Mouse (Mus musculus) embryonic fibroblast, embryonic 13.5 days (primary cell): Measurements from ENCODE around the gene Appbp2. TPM values are rescaled to one million over a fixed set of nuclear protein-coding genes. Genes with fewer than 3 reads are reported as not detected.

Source experiments
- H3K27ac ChIP-seq: 2 replicates; pipeline ENCODE4 v1.5.1; 2012; ENCODE audit warnings: low read length, control low read depth, inconsistent platforms; ENCODE audit not compliant: insufficient read depth
- H3K4me1 ChIP-seq: 2 replicates; pipeline ENCODE4 v1.6.1; 2011; ENCODE audit warnings: low read length; ENCODE audit not compliant: control insufficient read depth, insufficient read depth
- H3K4me3 ChIP-seq: 2 replicates; pipeline ENCODE4 v1.5.1; 2011; ENCODE audit warnings: mild to moderate bottlenecking, control low read depth, low read length; ENCODE audit not compliant: insufficient read depth
- CTCF ChIP-seq: IDR thresholded peaks from 2 replicates; pipeline ENCODE4 v1.5.1; 2011; ENCODE audit warnings: mild to moderate bottlenecking, control low read depth, low read length, moderate library complexity, borderline replicate concordance; ENCODE audit not compliant: insufficient read depth
- POLR2A ChIP-seq: IDR thresholded peaks from 2 replicates; pipeline ENCODE4 v1.6.1; 2011; ENCODE audit warnings: low read depth, mild to moderate bottlenecking, control low read depth, low read length, moderate library complexity
- polyA plus RNA-seq: library from polyadenylated mRNA; stranded (reverse); fragments of >200 nt; gene quantifications from 2 replicates; pipeline ENCODE4 v1.2.4, GENCODE M21; 2011; ENCODE audit warnings: low read depth; ENCODE audit not compliant: missing spikeins, insufficient read length

Appbp2 gene
- polyA plus RNA-seq, 1 experiment = 37.1 TPM

- H3K27ac ChIP-seq = no peak overlapping the region
- TF ChIP-seq CTCF (no peak), POLR2A (no peak)
- H3K4me3 ChIP-seq = no peak overlapping the region
- no peaks in the 10 kb centered on the region for H3K4me1 ChIP-seq
Measured at GRCm38 (mm10) chr11:85223248-85223647, 11.7 kb downstream of the Appbp2 start.

- Histone ChIP-seq H3K27ac (no peak overlapping the region), H3K4me3 (no peak overlapping the region), H3K4me1 (no peaks in the 10 kb centered on the region)
- no peak for TF ChIP-seq CTCF
- TF ChIP-seq POLR2A = no peak
Measured at GRCm38 (mm10) chr11:85222561-85222960, 12.4 kb downstream of the Appbp2 start.

- H3K27ac ChIP-seq = no peak overlapping the region
- no peak overlapping the region for H3K4me3 ChIP-seq
- H3K4me1 ChIP-seq = no peaks in the 10 kb centered on the region
- TF ChIP-seq CTCF (no peak), POLR2A (no peak)
Measured at GRCm38 (mm10) chr11:85219014-85219413, 15.9 kb downstream of the Appbp2 start.

- Histone ChIP-seq H3K4me1 (no peaks in the 10 kb centered on the region), H3K27ac (peak overlapping the region; percentile 12; the same call in 1 of the 2 replicates), H3K4me3 (no peak overlapping the region)
- no peak for TF ChIP-seq POLR2A
- TF ChIP-seq CTCF = no peak
Measured at GRCm38 (mm10) chr11:85214679-85215078, 20.3 kb downstream of the Appbp2 start.

GRCm38 (mm10) chr11:85213215-85213614 is 21.7 kb downstream of the Appbp2 start:
- H3K4me3 ChIP-seq = no peak overlapping the region
- no peak overlapping the region for H3K27ac ChIP-seq
- TF ChIP-seq POLR2A = no peak
- TF ChIP-seq CTCF = no peak
- H3K4me1 ChIP-seq = no peaks in the 10 kb centered on the region

DNA sequence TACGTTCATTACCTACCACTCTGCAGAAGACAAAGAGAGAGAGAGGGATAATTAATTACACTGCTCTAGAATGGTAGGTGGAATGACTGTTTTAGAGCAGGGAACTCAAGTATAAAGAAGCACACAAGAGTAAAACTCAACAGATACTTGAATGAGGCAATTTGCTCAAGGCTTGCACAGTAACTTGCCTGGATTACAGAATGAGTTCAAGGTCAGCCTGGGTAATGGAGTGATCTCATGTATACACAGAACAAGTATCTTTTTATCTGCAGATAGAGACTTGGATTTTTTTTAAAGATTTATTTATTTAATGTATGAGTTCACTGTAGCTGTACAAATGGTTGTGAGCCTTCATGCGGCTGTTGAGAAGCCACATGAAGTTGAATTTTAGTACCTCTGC is 23.8 kb downstream of the Appbp2 start:
- TF ChIP-seq CTCF = no peak
- TF ChIP-seq POLR2A = no peak
- H3K27ac ChIP-seq = no peak overlapping the region
- no peaks in the 10 kb centered on the region for H3K4me1 ChIP-seq

GRCm38 (mm10) chr11:85206231-85206630 is 28.7 kb downstream of the Appbp2 start:
- Histone ChIP-seq H3K27ac (no peak overlapping the region), H3K4me1 (no peaks in the 10 kb centered on the region), H3K4me3 (no peak overlapping the region)
- TF ChIP-seq CTCF (no peak), POLR2A (no peak)

More for the DNA sequence above, 23.8 kb downstream of the Appbp2 start:
- no peak overlapping the region for H3K4me3 ChIP-seq

DNA sequence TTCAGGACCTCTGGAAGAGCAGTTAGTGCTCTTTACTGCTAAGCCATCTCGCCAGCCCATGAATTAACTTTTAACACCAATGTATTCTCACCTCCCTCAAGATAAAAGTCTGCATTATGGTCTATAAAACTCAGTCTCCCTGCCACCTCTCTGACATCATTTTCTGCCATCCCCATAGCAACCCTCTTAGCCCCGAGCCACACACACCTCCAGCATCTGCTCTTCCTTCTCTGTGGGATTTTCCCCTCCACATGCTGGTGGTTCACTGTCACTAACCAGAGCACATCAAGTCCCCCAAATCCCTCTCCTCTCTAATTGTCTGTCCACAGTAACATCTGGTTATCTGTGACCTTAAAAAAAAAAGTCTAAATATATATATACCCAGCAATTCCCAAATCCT is 36.0 kb downstream of the Appbp2 start:
- H3K4me3 ChIP-seq = no peak overlapping the region
- TF ChIP-seq POLR2A = no peak
- TF ChIP-seq CTCF = no peak
- H3K27ac ChIP-seq = no peak overlapping the region
- no peaks in the 10 kb centered on the region for H3K4me1 ChIP-seq

GRCm38 (mm10) chr11:85196046-85196445 is 38.9 kb downstream of the Appbp2 start:
- Histone ChIP-seq H3K4me3 (no peak overlapping the region), H3K27ac (no peak overlapping the region), H3K4me1 (no peaks in the 10 kb centered on the region)
- TF ChIP-seq POLR2A = no peak
- TF ChIP-seq CTCF = no peak

DNA sequence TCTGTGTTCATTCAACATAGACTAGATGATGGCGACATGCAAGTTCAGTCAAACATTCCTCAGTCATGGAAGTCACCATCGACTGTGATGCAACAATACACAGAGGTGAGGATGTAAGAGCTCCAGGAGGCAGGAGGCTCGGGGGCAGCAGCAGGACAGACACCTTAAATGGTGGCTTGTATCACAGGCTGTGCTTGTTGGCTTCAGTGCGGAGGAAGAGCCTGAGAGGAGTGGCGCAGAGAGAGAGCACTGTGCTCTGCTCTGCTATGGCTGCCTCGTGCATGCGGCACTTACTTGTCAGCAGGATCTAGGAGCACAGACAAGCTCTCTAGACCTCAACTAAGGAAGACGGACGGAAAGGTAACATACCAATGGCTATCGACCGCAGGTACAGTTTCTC is 40.7 kb downstream of the Appbp2 start:
- TF ChIP-seq POLR2A (no peak), CTCF (no peak)
- Histone ChIP-seq H3K4me1 (no peaks in the 10 kb centered on the region), H3K27ac (no peak overlapping the region), H3K4me3 (no peak overlapping the region)

DNA sequence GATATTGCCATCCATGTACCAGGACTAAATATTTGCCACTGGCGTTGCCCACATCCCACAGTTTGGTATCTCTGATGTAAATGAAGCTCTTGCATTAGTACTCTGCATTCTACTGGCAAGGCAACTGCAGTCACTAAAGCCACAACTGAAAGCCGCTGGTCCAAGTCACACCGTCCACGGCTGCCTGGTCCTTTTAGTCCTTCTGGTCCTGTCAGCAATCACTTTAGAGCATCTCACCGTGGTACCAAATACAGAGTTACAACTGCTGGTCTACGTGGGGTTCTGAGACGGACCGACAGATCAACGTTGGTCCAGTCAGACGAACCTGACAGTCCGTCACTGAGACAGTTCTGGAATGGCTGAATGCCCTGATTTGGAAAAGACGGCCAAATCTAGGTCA is 44.2 kb downstream of the Appbp2 start:
- no peak overlapping the region for H3K27ac ChIP-seq
- no peak overlapping the region for H3K4me3 ChIP-seq
- TF ChIP-seq POLR2A (no peak), CTCF (no peak)
- H3K4me1 ChIP-seq = no peaks in the 10 kb centered on the region

- TF ChIP-seq POLR2A (no peak), CTCF (no peak)
- Histone ChIP-seq H3K4me3 (no peak overlapping the region), H3K4me1 (no peaks in the 10 kb centered on the region), H3K27ac (no peak overlapping the region)
Measured at GRCm38 (mm10) chr11:85189110-85189509, 45.8 kb downstream of the Appbp2 start.
